Mouse (Mus musculus) heart, postnatal 0 days (tissue): Measurements from ENCODE around the gene Hk2. TPM values are rescaled to one million over a fixed set of nuclear protein-coding genes. Genes with fewer than 3 reads are reported as not detected.
A peak's percentile ranks its signal among the peaks of the same experiment; 100 is the strongest.

ENCODE experiments used
- ATAC-seq: fragments of 200-750 bp; cut with Nextera tagmentation; 2 replicates; pipeline ENCODE4 v1.8.0; 2017; ENCODE audit warnings: low read depth, moderate number of reproducible peaks, moderate library complexity; ENCODE audit not compliant: insufficient read depth
- DNase-seq: peaks from one replicate; pipeline ENCODE4 v3.0.0-alpha.2; 2016; ENCODE audit warnings: low spot score
- H3K27ac ChIP-seq: fragments of 300-500 bp; sonication (generic); 2 replicates; pipeline ENCODE4 v1.5.1; 2014; ENCODE audit warnings: low read depth, mild to moderate bottlenecking
- H3K27me3 ChIP-seq: fragments of 300-500 bp; sonication (generic); 2 replicates; pipeline ENCODE4 v1.6.1; 2014; ENCODE audit warnings: low read length, mixed read lengths; ENCODE audit not compliant: control insufficient read depth, insufficient read depth
- H3K36me3 ChIP-seq: fragments of 300-500 bp; sonication (generic); replicated peaks from 2 replicates; pipeline ENCODE4 v1.6.1; 2014; ENCODE audit warnings: low read length, mixed read lengths; ENCODE audit not compliant: control insufficient read depth, insufficient read depth
- H3K4me1 ChIP-seq: fragments of 300-500 bp; sonication (generic); 2 replicates; pipeline ENCODE4 v1.6.1; 2014; ENCODE audit warnings: antibody characterized with exemption; ENCODE audit not compliant: control insufficient read depth, insufficient read depth
- H3K4me2 ChIP-seq: fragments of 300-500 bp; sonication (generic); 2 replicates; pipeline ENCODE4 v1.6.1; 2014; ENCODE audit warnings: low read depth, mild to moderate bottlenecking, low read length, moderate library complexity
- H3K4me3 ChIP-seq: fragments of 300-500 bp; sonication (generic); 2 replicates; pipeline ENCODE4 v1.5.1; 2014; ENCODE audit warnings: low read depth, low read length
- H3K9ac ChIP-seq: fragments of 300-500 bp; sonication (generic); replicated peaks from 2 replicates; pipeline ENCODE4 v1.6.1; 2014; ENCODE audit warnings: low read depth, low read length, mixed read lengths
- H3K9me3 ChIP-seq: fragments of 300-500 bp; sonication (generic); replicated peaks from 2 replicates; pipeline ENCODE4 v1.6.1; 2016; ENCODE audit warnings: low read length; ENCODE audit not compliant: control insufficient read depth
- CTCF ChIP-seq: IDR thresholded peaks from 2 replicates; pipeline ENCODE4 v1.5.1; 2016; ENCODE audit warnings: antibody characterized with exemption, control low read depth, low read depth
- EP300 ChIP-seq: IDR thresholded peaks from 2 replicates; pipeline ENCODE4 v1.6.1; 2016; ENCODE audit warnings: antibody characterized with exemption, low read depth
- WGBS: fragments of 180-500 bp; shearing (Covaris S2); extraction: QIAGEN DNeasy Blood & Tissue Kit; methylation state at CpG from one replicate; pipeline ENCODE4 v1.1.7; 2014; 5-methylcytosine and 5-hydroxymethylcytosine counted together
- polyA plus RNA-seq: library from polyadenylated mRNA; unstranded; fragments of >200 nt; fragmentation: Nextera tagmentation; extraction: Ambion mirVana; gene quantifications from 2 replicates; pipeline ENCODE4 v1.2.1, GENCODE M21; 2015
- total RNA-seq: library from RNA; depleted of rRNA; stranded (reverse); fragments of >200 nt; gene quantifications from 2 replicates; pipeline ENCODE4 v1.2.3, GENCODE M21; 2014; ENCODE audit warnings: low replicate concordance

Hk2 gene
- total and polyA plus RNA-seq, 2 experiments from 2014 or later, result 29.7 to 50.9 TPM

DNA sequence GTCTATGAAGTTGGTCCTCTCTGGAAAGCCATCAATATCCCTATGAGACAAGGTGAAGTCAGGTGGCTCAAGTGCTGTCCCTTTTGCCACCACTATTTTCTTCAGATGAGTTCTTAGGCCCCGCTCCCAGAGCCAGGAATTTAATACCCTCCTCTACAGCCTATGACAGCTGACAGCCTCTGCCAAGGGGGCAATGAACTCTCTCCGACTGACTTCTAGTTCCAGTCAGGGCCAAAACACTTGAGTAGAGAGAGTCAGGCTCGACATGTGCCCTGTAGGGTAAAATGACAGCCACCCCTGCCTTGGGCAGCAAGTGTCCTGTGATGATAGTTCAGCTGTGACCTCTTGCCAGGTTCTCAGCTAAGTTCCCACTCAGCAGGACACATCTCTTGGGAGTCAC is 32.7 kb upstream of the Hk2 start:
- H3K4me1 ChIP-seq, result 0 out of 2 replicates have a peak, but pooled peaks cover 8% of the 10 kb centered on the region
- no peak overlapping the region for H3K4me3 ChIP-seq
- ATAC-seq (0 out of 2 replicates have a peak, but pooled peaks have one; percentile 24), DNase-seq (no peak)
- no peak overlapping the region for H3K27ac ChIP-seq
- 36% methylated on average over 3 of the region's 3 CpGs for WGBS
- no peak overlapping the region for H3K9ac ChIP-seq
- H3K27me3 ChIP-seq, result no peaks in the 10 kb centered on the region
- H3K4me2 ChIP-seq, result no peak overlapping the region
- H3K9me3 ChIP-seq, result no peaks in the 10 kb centered on the region
- no peaks in the 10 kb centered on the region for H3K36me3 ChIP-seq
- TF ChIP-seq EP300 (no peak), CTCF (no peak)

DNA sequence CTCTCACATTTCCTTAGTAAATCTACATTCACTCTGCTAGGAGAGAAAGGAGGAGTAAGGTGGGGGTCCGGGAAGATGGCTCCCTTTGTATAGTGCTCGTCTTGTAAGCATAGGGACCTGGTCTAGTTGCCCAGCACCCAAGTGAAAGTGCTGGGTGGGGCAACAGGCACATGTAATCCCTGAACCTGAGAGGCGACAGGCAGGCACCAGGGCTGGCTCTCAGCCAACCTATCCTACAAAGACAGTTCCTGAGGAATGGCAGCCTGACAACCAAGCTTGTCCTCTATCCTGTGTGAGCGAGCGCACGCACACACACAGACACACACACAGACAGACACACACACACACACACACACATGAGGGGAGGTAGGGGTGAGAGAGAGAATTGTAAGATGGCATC is 32.2 kb upstream of the Hk2 start:
- 55% methylated on average over 6 of the region's 6 CpGs for WGBS
- Histone ChIP-seq H3K4me2 (no peak overlapping the region), H3K27me3 (no peaks in the 10 kb centered on the region), H3K27ac (no peak overlapping the region), H3K4me1 (0 out of 2 replicates have a peak, but pooled peaks cover 8% of the 10 kb centered on the region), H3K36me3 (no peaks in the 10 kb centered on the region), H3K9me3 (no peaks in the 10 kb centered on the region), H3K9ac (no peak overlapping the region), H3K4me3 (no peak overlapping the region)
- DNase-seq (no peak), ATAC-seq (0 out of 2 replicates have a peak, but pooled peaks have one; percentile 33)
- TF ChIP-seq EP300 (no peak), CTCF (no peak)

DNA sequence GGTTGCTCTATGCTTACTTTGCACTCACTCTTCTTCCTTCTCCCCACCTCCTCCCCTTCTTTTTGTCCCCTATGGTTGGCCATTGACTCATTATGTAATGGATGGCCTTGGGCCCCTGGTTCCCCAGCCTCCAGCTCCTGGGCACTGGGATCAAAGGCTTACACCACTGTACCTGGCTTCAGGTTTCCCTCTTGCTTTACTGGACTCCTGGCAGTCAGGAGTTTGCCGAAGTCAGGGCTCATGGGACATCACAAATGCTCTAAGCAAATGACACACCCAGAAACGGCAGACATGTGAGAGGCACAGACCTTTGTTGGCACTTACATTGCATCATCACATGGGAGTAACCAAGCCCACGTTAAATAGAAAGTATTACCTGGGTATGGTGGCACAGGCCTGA is 31.6 kb upstream of the Hk2 start:
- no peaks in the 10 kb centered on the region for H3K27me3 ChIP-seq
- WGBS, result 75% methylated on average over 3 of the region's 3 CpGs
- no peak overlapping the region for H3K4me2 ChIP-seq
- H3K4me3 ChIP-seq, result no peak overlapping the region
- TF ChIP-seq EP300 (no peak), CTCF (no peak)
- H3K27ac ChIP-seq, result no peak overlapping the region
- DNase-seq (no peak), ATAC-seq (no peak)
- no peak overlapping the region for H3K9ac ChIP-seq
- H3K9me3 ChIP-seq, result no peaks in the 10 kb centered on the region
- H3K4me1 ChIP-seq, result 0 out of 2 replicates have a peak, but pooled peaks cover 8% of the 10 kb centered on the region
- H3K36me3 ChIP-seq, result no peaks in the 10 kb centered on the region

DNA sequence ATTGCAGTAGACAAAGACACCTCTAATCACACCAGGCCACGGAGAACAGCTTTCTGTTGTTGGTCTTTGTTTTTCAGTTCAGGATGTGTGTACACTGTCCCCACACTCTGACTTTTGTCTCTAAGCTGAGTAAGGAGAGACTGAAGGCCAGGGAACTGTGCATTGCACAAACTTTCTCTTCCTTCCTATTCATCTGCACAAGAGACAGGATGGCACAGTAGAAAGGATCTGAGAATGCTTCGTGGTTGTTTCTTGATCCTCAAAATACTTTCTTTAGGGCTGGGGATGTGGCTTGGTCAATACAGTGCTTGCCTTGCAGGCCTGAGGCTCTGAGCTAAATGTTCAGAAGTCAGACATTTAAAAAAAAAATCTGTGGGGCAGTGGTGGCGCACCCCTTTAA is 30.7 kb upstream of the Hk2 start:
- H3K9ac ChIP-seq, result no peak overlapping the region
- H3K4me3 ChIP-seq, result no peak overlapping the region
- no peaks in the 10 kb centered on the region for H3K36me3 ChIP-seq
- H3K9me3 ChIP-seq, result no peaks in the 10 kb centered on the region
- TF ChIP-seq EP300 (no peak), CTCF (no peak)
- WGBS, result 78% methylated on average over 3 of the region's 3 CpGs
- no peak overlapping the region for H3K4me2 ChIP-seq
- no peak overlapping the region for H3K27ac ChIP-seq
- ATAC-seq (no peak), DNase-seq (no peak)
- 0 out of 2 replicates have a peak, but pooled peaks cover 8% of the 10 kb centered on the region for H3K4me1 ChIP-seq
- H3K27me3 ChIP-seq, result no peaks in the 10 kb centered on the region

DNA sequence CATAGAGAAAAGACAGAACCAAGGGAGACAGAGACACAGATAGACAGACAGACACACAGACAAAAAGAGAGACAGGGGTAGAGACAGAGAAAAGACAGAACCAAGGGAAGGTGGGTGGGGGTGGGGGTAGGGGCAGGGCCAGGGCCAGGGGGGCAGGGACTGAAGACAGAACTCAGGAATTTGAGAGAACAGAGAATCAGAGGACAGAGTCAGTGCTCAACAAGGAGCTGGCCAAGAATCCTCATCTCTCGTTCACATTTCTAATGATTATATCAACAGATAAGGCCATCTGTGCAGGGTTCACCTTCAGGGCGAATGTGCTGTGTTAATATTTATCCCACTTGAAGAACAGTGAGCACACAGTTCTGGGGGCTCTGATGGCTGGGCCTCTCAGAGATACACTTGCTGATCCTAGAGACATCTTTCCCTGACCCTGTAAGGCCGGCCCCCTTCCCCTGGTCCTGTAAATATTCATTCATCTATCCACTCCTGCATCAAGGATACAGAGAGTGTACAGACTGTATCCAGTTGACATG is 24.0 kb upstream of the Hk2 start:
- no peak for TF ChIP-seq EP300
- no peak for TF ChIP-seq CTCF
- ATAC-seq (no peak), DNase-seq (no peak)
- WGBS, result 41% methylated on average over 3 of the region's 3 CpGs
- Histone ChIP-seq H3K36me3 (no peaks in the 10 kb centered on the region), H3K4me2 (no peak overlapping the region), H3K27ac (no peak overlapping the region), H3K9me3 (no peaks in the 10 kb centered on the region), H3K9ac (no peak overlapping the region), H3K4me1 (no peaks in the 10 kb centered on the region), H3K27me3 (no peaks in the 10 kb centered on the region), H3K4me3 (no peak overlapping the region)

DNA sequence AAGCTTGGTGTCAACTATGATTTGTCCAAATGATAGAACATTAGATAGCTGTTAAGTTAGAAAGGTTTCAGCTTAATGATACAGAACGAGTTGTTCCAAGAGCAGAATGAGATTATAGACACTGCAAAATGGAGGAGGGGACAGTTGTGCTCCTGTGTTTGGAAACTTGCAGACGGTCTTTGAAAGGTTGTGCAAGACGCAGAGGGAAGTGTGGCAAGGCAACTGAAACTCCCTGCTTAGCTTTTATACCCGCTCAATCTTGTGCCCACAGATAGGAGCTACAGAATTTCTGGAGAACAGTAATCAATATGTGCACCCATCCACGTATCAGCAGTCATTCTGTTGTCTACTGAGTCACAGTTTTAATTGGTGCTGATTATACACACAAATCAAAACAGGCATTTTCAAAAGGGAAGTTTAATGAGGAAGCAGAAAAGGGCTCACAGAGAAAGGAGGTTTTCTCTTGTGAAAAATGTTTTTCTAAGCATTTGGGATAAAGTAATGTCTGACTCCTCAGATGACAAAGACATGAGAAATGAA is 23.1 kb upstream of the Hk2 start:
- WGBS, result 53% methylated on average over 5 of the region's 5 CpGs
- no peak overlapping the region for H3K4me3 ChIP-seq
- no peaks in the 10 kb centered on the region for H3K4me1 ChIP-seq
- H3K9ac ChIP-seq, result no peak overlapping the region
- H3K4me2 ChIP-seq, result no peak overlapping the region
- no peak overlapping the region for H3K27ac ChIP-seq
- TF ChIP-seq CTCF (no peak), EP300 (no peak)
- no peaks in the 10 kb centered on the region for H3K27me3 ChIP-seq
- H3K36me3 ChIP-seq, result no peaks in the 10 kb centered on the region
- H3K9me3 ChIP-seq, result no peaks in the 10 kb centered on the region
- DNase-seq (no peak), ATAC-seq (no peak)
